Mouse (Mus musculus): ENCODE measurements around the gene 1600014C23Rik. TPM values are rescaled to one million over a fixed set of nuclear protein-coding genes. Genes with fewer than 3 reads are reported as not detected.
A peak's percentile ranks its signal among the peaks of the same experiment; 100 is the strongest.

The 1600014C23Rik gene
- under 1 TPM; 0.55 to 0.75 TPM for total RNA-seq (2021)

GRCm38 (mm10) chr17:45733735-45734301, at the start of gene 1600014C23Rik:
1600014C23Rik (minus strand) TSS chr17:45733844.
- no peak for DNase-seq (ENCODE audit: low spot score)
- intact Hi-C loops (cut with DNase I): loop anchor here (5.0 to 10.0 kb wide), 2 partner anchors 111 to 563 kb away; partner anchors contain the start of gene Dlk2

- DNase-seq (ENCODE audit: low spot score): no peak
- intact Hi-C loops (cut with DNase I): no loop called here
These were observed 44.8 kb upstream of the 1600014C23Rik start for GRCm38 (mm10) chr17:45778446-45778845.

GRCm38 (mm10) chr17:45777431-45777830, 43.8 kb upstream of the 1600014C23Rik start:
- intact Hi-C loops (cut with DNase I): no loop called here
- no peak for DNase-seq (ENCODE audit: low spot score)

- intact Hi-C loops (cut with DNase I): no loop called here
These were observed 42.5 kb upstream of the 1600014C23Rik start for GRCm38 (mm10) chr17:45776185-45776584.

GRCm38 (mm10) chr17:45775468-45775867, 41.8 kb upstream of the 1600014C23Rik start:
- intact Hi-C loops (cut with DNase I): no loop called here
- DNase-seq (ENCODE audit: low spot score): no peak

More at GRCm38 (mm10) chr17:45776185-45776584, 42.5 kb upstream of the 1600014C23Rik start:
- DNase-seq (ENCODE audit: low spot score): no peak

- DNase-seq (ENCODE audit: low spot score): no peak
- intact Hi-C loops (cut with DNase I): no loop called here
These were observed 38.9 kb upstream of the 1600014C23Rik start for GRCm38 (mm10) chr17:45772566-45772965.

GRCm38 (mm10) chr17:45772096-45772495, 38.5 kb upstream of the 1600014C23Rik start:
- no peak for DNase-seq (ENCODE audit: low spot score)
- intact Hi-C loops (cut with DNase I): no loop called here

- intact Hi-C loops (cut with DNase I): no loop called here
- peak; percentile 42 for DNase-seq (ENCODE audit: low spot score)
These were observed 36.8 kb upstream of the 1600014C23Rik start for GRCm38 (mm10) chr17:45770441-45770840.

GRCm38 (mm10) chr17:45769821-45770220, 36.2 kb upstream of the 1600014C23Rik start:
- intact Hi-C loops (cut with DNase I): loop anchor here (2.0 to 5.0 kb wide), 2 partner anchors 32 to 33 kb away; no protein-coding TSS in a partner anchor
- peak; percentile 46 for DNase-seq (ENCODE audit: low spot score)

- intact Hi-C loops (cut with DNase I): loop anchor here (2.0 to 5.0 kb wide), 2 partner anchors 31 to 35 kb away; no protein-coding TSS in a partner anchor
- no peak for DNase-seq (ENCODE audit: low spot score)
These were observed 34.0 kb upstream of the 1600014C23Rik start for GRCm38 (mm10) chr17:45767536-45768146.

GRCm38 (mm10) chr17:45766735-45767535, 33.3 kb upstream of the 1600014C23Rik start:
- intact Hi-C loops (cut with DNase I): loop anchor here (5.0 kb wide), 1 partner anchor 35 kb away; no protein-coding TSS in a partner anchor

GRCm38 (mm10) chr17:45765914-45766313, 32.3 kb upstream of the 1600014C23Rik start:
- DNase-seq (ENCODE audit: low spot score): no peak
- intact Hi-C loops (cut with DNase I): loop anchor here (5.0 kb wide), 1 partner anchor 36 kb away; no protein-coding TSS in a partner anchor

More at GRCm38 (mm10) chr17:45766735-45767535, 33.3 kb upstream of the 1600014C23Rik start:
- DNase-seq (ENCODE audit: low spot score): peak; percentile 88

- no peak for DNase-seq (ENCODE audit: low spot score)
- intact Hi-C loops (cut with DNase I): no loop called here
These were observed 29.5 kb upstream of the 1600014C23Rik start for GRCm38 (mm10) chr17:45763188-45763587.

GRCm38 (mm10) chr17:45761902-45762301, 28.3 kb upstream of the 1600014C23Rik start:
- intact Hi-C loops (cut with DNase I): no loop called here
- DNase-seq (ENCODE audit: low spot score): no peak

- DNase-seq (ENCODE audit: low spot score): no peak
- intact Hi-C loops (cut with DNase I): no loop called here
These were observed 27.5 kb upstream of the 1600014C23Rik start for GRCm38 (mm10) chr17:45760965-45761645.

- intact Hi-C loops (cut with DNase I): no loop called here
- no peak for DNase-seq (ENCODE audit: low spot score)
These were observed 26.1 kb upstream of the 1600014C23Rik start for GRCm38 (mm10) chr17:45759751-45760150.

- no peak for DNase-seq (ENCODE audit: low spot score)
- intact Hi-C loops (cut with DNase I): no loop called here
These were observed 25.2 kb upstream of the 1600014C23Rik start for GRCm38 (mm10) chr17:45758808-45759207.

- no peak for DNase-seq (ENCODE audit: low spot score)
- intact Hi-C loops (cut with DNase I): no loop called here
These were observed 24.3 kb upstream of the 1600014C23Rik start for GRCm38 (mm10) chr17:45757932-45758331.

GRCm38 (mm10) chr17:45756831-45757230, 23.2 kb upstream of the 1600014C23Rik start:
- intact Hi-C loops (cut with DNase I): no loop called here
- no peak for DNase-seq (ENCODE audit: low spot score)

GRCm38 (mm10) chr17:45756391-45756790, 22.7 kb upstream of the 1600014C23Rik start:
- intact Hi-C loops (cut with DNase I): no loop called here
- no peak for DNase-seq (ENCODE audit: low spot score)
